7 mouse cellular contexts compared by ENCODE assay signal in the genomic region with DNA sequence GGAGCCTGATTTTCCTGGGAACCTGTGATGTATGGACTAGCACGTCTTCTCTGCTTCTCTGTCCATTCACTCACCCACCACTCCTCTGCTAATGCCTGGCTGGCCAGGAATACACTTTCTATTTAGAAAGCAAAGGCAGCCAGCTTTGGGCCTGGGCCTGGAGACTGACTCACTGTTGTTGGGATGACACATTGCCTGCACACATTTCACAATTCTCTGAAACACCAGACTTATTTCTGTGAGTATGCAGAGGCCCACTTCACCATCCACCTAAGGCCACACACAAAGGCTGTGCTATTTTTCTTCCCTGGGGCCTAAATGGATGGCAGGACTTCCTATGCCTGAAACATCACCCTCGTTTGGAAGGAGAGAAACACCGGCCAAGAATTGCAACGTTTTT.
DNase-seq lines count a peak whose midpoint lies in the region; ATAC-seq lines count a peak whose summit lies in the region.

No protein-coding gene starts in this region.

- no peak for ATAC-seq in megakaryocyte-erythroid progenitor cell, adult 5-6 weeks (replicated peaks; ENCODE audit: low FRiP score, low TSS enrichment, poor library complexity, severe bottlenecking)

- DNase-seq in urinary bladder, postnatal 25 days (ENCODE audit: low spot score), result peak; percentile 16
- DNase-seq in urinary bladder, adult 2 months (ENCODE audit: low spot score), result no peak
- DNase-seq in frontal cortex, postnatal 36 days (ENCODE audit: low spot score in 2 of 2), result peak; percentile 71 to 80
- peak; percentile 28 to 75 for DNase-seq in left cerebral cortex, adult 8-10 months (ENCODE audit: low spot score in 2 of 2)
- DNase-seq in skeletal muscle tissue, adult 2 months (ENCODE audit: low read depth, low spot score), result peak; percentile 73
- DNase-seq in cerebellum, adult 9-10 months, result no peak

Comparison
In these comparisons a context has a peak if more than half of its experiments do, and no peak if none do; other contexts are left out.
1. DNase-seq: peak in urinary bladder, postnatal 25 days (single experiment), frontal cortex, postnatal 36 days (2 of 2), left cerebral cortex, adult 8-10 months (2 of 2) and skeletal muscle tissue, adult 2 months (single experiment); none in urinary bladder, adult 2 months (single experiment) and cerebellum, adult 9-10 months (single experiment).